Mouse (Mus musculus) lung, embryonic 16.5 days (tissue): ENCODE results near the gene Hoxb5. TPM values are rescaled to one million over a fixed set of nuclear protein-coding genes. Genes with fewer than 3 reads are reported as not detected.
A peak's percentile ranks its signal among the peaks of the same experiment; 100 is the strongest.

Experiments
- ATAC-seq: fragments of 200-750 bp; cut with Nextera tagmentation; 2 replicates; pipeline ENCODE4 v1.8.0; 2017; ENCODE audit warnings: low read depth, mild to moderate bottlenecking, moderate library complexity
- H3K27ac ChIP-seq: fragments of 300-500 bp; sonication (generic); 2 replicates; pipeline ENCODE4 v1.5.1; 2014; ENCODE audit warnings: mild to moderate bottlenecking, control low read depth, low read length
- H3K27me3 ChIP-seq: fragments of 300-500 bp; sonication (generic); 2 replicates; pipeline ENCODE4 v1.6.1; 2014; ENCODE audit warnings: low read depth, low read length, mixed read lengths; ENCODE audit not compliant: control insufficient read depth, insufficient read depth
- H3K36me3 ChIP-seq: fragments of 300-500 bp; sonication (generic); 2 replicates; pipeline ENCODE4 v1.6.1; 2014; ENCODE audit warnings: low read length; ENCODE audit not compliant: control insufficient read depth, insufficient read depth
- H3K4me1 ChIP-seq: fragments of 300-500 bp; sonication (generic); replicated peaks from 2 replicates; pipeline ENCODE4 v1.6.1; 2014; ENCODE audit warnings: low read length, mixed read lengths; ENCODE audit not compliant: control insufficient read depth, insufficient read depth
- H3K4me2 ChIP-seq: fragments of 300-500 bp; sonication (generic); 2 replicates; pipeline ENCODE4 v1.6.1; 2014; ENCODE audit warnings: low read depth, low read length, control low read depth
- H3K4me3 ChIP-seq: fragments of 300-500 bp; sonication (generic); 2 replicates; pipeline ENCODE4 v1.5.1; 2014; ENCODE audit warnings: mild to moderate bottlenecking, low read length, control low read depth
- H3K9ac ChIP-seq: fragments of 300-500 bp; sonication (generic); 2 replicates; pipeline ENCODE4 v1.6.1; 2014; ENCODE audit warnings: low read length, control low read depth
- H3K9me3 ChIP-seq: fragments of 300-500 bp; sonication (generic); 2 replicates; pipeline ENCODE4 v1.6.1; 2016; ENCODE audit warnings: low read length; ENCODE audit not compliant: control insufficient read depth
- WGBS: fragments of 180-500 bp; shearing (Covaris S2); extraction: QIAGEN DNeasy Blood & Tissue Kit; methylation state at CpG from one replicate; pipeline ENCODE4 v1.1.7; 2014; 5-methylcytosine and 5-hydroxymethylcytosine counted together
- polyA plus RNA-seq: library from polyadenylated mRNA; unstranded; fragments of >200 nt; fragmentation: Nextera tagmentation; extraction: Ambion mirVana; gene quantifications from 2 replicates; pipeline ENCODE4 v1.2.1, GENCODE M21; 2015

The Hoxb5 gene
- polyA plus RNA-seq, 1 experiment from 2014 or later: 46.6 TPM

DNA sequence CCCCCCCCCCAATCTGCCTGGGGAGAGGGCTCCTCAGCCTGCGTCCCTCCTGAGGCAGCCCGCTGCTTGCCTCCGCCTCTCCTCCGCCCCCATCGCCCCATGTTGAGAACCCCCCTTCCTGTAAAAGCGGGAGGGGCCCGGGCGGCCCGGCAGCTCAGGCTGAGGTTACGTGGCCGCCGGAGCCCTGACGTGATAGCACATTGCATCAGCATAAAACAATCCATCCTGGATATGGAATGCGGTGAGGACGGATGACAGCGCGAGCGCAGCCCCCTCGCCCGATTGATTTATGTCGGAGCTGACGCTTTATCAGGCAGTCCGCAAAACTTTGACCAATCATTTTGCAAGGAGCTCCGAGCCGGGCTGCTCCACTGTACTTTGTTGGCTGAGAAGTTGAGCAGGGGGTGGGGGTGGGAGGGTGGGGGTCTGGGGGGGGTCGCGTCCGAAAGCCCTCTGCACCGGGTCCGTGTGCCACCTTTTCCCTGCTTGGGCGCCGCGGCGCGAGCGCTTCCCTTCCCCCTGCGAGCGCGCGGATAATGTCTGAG is 32.1 kb upstream of the Hoxb5 start, which contains the start of gene Hoxb9:
TSS of gene Hoxb9 (plus strand) at position 462 of the 545 bp plus-strand sequence.
- under 1% methylated on average over 39 of the region's 40 CpGs for WGBS
- H3K4me2 ChIP-seq: peak within 1 kb of the TSS; percentile 57
- H3K27me3 ChIP-seq: peaks cover 94% of the 10 kb centered on the region
- ATAC-seq: 0 out of 2 replicates have a peak, but pooled peaks have one; percentile 20
- H3K9me3 ChIP-seq: no peaks in the 10 kb centered on the region
- peak within 1 kb of the TSS; percentile 41 for H3K4me3 ChIP-seq
- H3K4me1 ChIP-seq: peaks cover 19% of the 10 kb centered on the region
- H3K9ac ChIP-seq: no peak within 1 kb of the TSS
- H3K27ac ChIP-seq: no peak within 1 kb of the TSS
- H3K36me3 ChIP-seq: no peaks in the 10 kb centered on the region

GRCm38 (mm10) chr11:96271541-96272011 is 31.6 kb upstream of the Hoxb5 start:
- Histone ChIP-seq H3K9ac (no peak overlapping the region), H3K27me3 (peaks cover 97% of the 10 kb centered on the region), H3K36me3 (no peaks in the 10 kb centered on the region), H3K4me3 (peak overlapping the region; percentile 41), H3K27ac (no peak overlapping the region), H3K4me2 (peak overlapping the region; percentile 57), H3K4me1 (peaks cover 19% of the 10 kb centered on the region), H3K9me3 (no peaks in the 10 kb centered on the region)
- peak; percentile 66 for ATAC-seq
- under 1% methylated on average over 52 of the region's 52 CpGs for WGBS

DNA sequence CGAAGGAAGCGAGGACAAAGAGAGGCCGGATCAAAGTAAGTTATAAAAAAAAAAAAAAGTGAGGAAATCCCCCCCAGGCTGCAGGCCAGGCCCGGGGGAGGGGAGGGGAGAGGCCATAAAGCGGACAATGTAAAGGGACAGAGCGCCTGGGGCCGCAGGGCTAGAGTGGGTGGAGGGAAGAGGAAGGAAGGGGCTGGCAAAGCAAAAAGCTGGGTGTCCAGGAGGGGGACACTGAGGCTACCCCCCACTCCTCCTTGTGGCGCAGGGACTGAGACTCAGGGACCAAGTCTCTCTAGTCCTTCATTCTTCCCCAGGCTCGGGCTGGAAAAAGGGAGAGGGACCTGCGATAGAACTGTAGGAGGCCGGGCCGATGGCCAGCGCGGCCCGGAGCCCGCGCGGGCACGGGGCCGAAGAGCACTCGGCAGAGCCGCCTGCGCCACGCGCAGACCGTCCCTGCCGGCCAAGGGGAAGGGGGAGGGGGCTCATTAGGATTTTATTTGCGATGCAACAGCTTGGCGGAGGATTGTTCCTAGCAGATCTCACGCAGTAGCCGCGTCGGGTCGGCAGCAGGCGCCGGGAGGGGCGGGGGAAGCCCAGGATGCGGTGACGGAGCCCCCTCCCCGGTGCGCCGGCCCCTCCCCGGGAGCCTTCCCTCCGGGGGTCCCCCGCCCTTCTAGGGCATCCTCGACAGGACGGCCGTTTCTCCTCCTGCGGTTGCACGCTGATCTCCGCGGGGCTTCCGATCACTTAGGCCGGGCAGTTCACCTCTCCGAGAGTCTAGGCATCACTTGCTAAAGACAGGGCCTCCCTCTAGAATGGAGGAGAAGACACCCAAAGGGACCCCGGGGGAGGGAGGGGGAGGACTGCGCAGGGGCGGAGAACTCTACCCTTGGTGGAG is 30.9 kb upstream of the Hoxb5 start:
- peak; percentile 50 for ATAC-seq
- Histone ChIP-seq H3K9ac (no peak overlapping the region), H3K4me1 (peaks cover 19% of the 10 kb centered on the region), H3K36me3 (no peaks in the 10 kb centered on the region), H3K27me3 (peaks cover 96% of the 10 kb centered on the region), H3K4me2 (peak overlapping the region; percentile 57), H3K27ac (no peak overlapping the region), H3K4me3 (peak overlapping the region; percentile 41), H3K9me3 (no peaks in the 10 kb centered on the region)
- under 1% methylated on average over 51 of the region's 58 CpGs for WGBS

- no peaks in the 10 kb centered on the region for H3K9me3 ChIP-seq
- no peak overlapping the region for H3K9ac ChIP-seq
- no peak overlapping the region for H3K4me2 ChIP-seq
- no peak for ATAC-seq
- 6% methylated on average over 10 of the region's 10 CpGs for WGBS
- H3K27me3 ChIP-seq: peaks cover 94% of the 10 kb centered on the region
- no peak overlapping the region for H3K4me3 ChIP-seq
- no peak overlapping the region for H3K27ac ChIP-seq
- peaks cover 19% of the 10 kb centered on the region for H3K4me1 ChIP-seq
- H3K36me3 ChIP-seq: no peaks in the 10 kb centered on the region
These were observed 28.7 kb upstream of the Hoxb5 start for GRCm38 (mm10) chr11:96274428-96274827.

GRCm38 (mm10) chr11:96275896-96276295 is 27.2 kb upstream of the Hoxb5 start:
- no peak overlapping the region for H3K4me2 ChIP-seq
- H3K36me3 ChIP-seq: no peaks in the 10 kb centered on the region
- 17% methylated on average over 4 of the region's 4 CpGs for whole genome bisulfite sequencing
- H3K27ac ChIP-seq: no peak overlapping the region
- ATAC-seq: no peak
- H3K9ac ChIP-seq: no peak overlapping the region
- H3K27me3 ChIP-seq: peaks cover 92% of the 10 kb centered on the region
- no peaks in the 10 kb centered on the region for H3K9me3 ChIP-seq
- no peak overlapping the region for H3K4me3 ChIP-seq
- peaks cover 16% of the 10 kb centered on the region for H3K4me1 ChIP-seq

DNA sequence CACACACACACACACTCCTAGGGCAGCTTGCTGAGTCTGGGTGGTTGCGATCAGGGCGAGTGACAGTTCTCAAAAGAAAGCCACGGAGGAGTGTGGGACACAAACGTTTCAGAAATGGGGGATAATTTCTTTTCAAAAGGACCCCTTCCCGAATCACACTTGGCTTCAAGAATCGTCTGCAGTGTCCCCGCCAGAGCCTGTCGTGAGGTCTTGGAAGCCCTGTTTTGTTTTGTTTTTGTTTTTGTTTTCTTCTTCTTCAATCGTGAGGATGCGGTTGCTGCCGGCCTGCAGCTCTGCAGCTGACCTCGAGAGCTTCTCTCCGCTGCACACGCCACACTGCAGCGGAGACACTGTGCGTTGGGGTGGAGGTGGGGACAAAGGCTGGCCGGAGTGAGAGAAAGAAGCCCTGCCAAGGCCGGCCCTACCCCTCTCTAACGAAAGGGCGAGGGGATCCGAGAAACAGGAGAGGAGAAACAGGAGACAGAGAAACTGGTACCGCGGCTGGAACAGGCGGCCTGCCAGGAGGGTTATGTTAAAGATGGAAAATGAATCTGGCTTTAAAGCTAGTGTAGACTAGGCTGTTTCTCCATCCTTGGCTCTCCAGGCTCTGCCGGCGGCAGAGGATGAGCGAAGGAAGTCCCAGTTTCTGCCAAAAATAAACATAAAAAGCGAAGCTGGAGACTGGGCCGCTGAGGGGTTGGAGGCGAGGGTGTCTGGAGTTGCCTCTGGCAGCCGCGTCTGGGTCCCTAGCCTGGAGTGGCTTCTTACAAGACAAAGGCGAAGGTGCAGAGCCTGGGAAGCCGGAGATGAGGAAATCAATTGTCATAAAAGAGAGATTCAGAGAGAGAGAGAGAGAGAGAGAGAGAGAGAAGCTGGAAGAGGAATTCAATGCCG is 25.7 kb upstream of the Hoxb5 start:
- Histone ChIP-seq H3K36me3 (no peaks in the 10 kb centered on the region), H3K27ac (no peak overlapping the region), H3K27me3 (peaks cover 89% of the 10 kb centered on the region), H3K4me3 (no peak overlapping the region), H3K4me2 (no peak overlapping the region), H3K9ac (no peak overlapping the region), H3K4me1 (peaks cover 3% of the 10 kb centered on the region), H3K9me3 (no peaks in the 10 kb centered on the region)
- 4% methylated on average over 35 of the region's 35 CpGs for WGBS
- no peak for ATAC-seq

DNA sequence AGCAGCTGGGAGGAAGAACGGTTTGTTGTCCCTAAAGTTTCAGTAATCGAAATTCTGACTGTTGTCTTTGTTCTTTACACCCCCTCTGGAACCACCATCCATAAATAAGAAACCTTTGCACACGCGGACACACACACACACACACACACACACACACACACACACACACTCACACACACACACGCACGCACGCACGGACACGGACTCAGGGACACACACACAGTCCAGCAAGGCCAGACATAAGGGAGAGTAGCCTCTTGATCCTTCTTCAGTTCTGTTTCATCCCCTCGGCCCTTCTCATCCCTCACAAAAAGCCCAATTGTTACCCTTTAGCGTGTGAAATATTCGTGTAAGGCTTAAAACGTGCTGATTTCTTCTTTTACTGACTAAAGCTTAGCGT is 24.8 kb upstream of the Hoxb5 start:
- Histone ChIP-seq H3K4me1 (peaks cover 4% of the 10 kb centered on the region; the same call in 1 of the 2 replicates), H3K36me3 (no peaks in the 10 kb centered on the region), H3K9me3 (no peaks in the 10 kb centered on the region), H3K9ac (no peak overlapping the region), H3K27me3 (peaks cover 87% of the 10 kb centered on the region), H3K4me2 (no peak overlapping the region), H3K27ac (no peak overlapping the region), H3K4me3 (no peak overlapping the region)
- no peak for ATAC-seq
- 24% methylated on average over 14 of the region's 14 CpGs for WGBS

DNA sequence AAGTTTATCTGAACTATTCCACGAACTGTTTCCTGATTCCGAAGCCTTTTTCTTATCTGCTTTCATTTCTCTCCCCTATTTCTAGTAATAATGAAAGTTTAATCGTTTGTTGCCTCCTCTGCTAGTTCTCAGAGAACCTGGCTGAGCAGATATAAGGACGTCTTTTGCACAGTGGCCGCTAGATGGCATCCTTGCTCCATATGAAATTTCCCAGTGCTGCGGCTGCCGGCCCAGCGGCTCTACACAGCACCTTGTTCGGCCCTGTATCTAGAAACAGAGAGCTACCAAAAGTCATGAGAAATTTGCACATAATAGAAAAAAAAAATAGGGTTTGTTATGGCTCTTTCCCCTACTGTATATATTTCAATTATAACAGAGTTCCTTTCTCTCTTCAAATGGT is 24.4 kb upstream of the Hoxb5 start:
- Histone ChIP-seq H3K4me2 (no peak overlapping the region), H3K27ac (no peak overlapping the region), H3K27me3 (peaks cover 85% of the 10 kb centered on the region), H3K36me3 (no peaks in the 10 kb centered on the region), H3K4me1 (peaks cover 4% of the 10 kb centered on the region; the same call in 1 of the 2 replicates), H3K9me3 (no peaks in the 10 kb centered on the region), H3K4me3 (no peak overlapping the region), H3K9ac (no peak overlapping the region)
- peak; percentile 81 for ATAC-seq
- under 1% methylated on average over 9 of the region's 9 CpGs for WGBS
